Mouse (Mus musculus) duodenum, adult 2 months (tissue): ENCODE data around the gene Tmem102. TPM values are rescaled to one million over a fixed set of nuclear protein-coding genes. Genes with fewer than 3 reads are reported as not detected.

ENCODE experiments used
- polyA plus RNA-seq: library from polyadenylated mRNA; depleted of rRNA; stranded (reverse); fragments of >200 nt; gene quantifications from 2 replicates; pipeline ENCODE4 v1.2.3, GENCODE M21; 2012; ENCODE audit warnings: low replicate concordance; rRNA removed

Tmem102 gene
- polyA plus RNA-seq, result 44.7 and 80.5 TPM in 2 replicates

GRCm38 (mm10) chr11:69804972-69805909 is at the start of gene Tmem102:
Tmem102 (minus strand) TSS chr11:69805624.

GRCm38 (mm10) chr11:69846198-69846680 is 40.8 kb upstream of the Tmem102 start, which contains the start of gene Plscr3:
Plscr3 (plus strand) TSS chr11:69846376.

DNA sequence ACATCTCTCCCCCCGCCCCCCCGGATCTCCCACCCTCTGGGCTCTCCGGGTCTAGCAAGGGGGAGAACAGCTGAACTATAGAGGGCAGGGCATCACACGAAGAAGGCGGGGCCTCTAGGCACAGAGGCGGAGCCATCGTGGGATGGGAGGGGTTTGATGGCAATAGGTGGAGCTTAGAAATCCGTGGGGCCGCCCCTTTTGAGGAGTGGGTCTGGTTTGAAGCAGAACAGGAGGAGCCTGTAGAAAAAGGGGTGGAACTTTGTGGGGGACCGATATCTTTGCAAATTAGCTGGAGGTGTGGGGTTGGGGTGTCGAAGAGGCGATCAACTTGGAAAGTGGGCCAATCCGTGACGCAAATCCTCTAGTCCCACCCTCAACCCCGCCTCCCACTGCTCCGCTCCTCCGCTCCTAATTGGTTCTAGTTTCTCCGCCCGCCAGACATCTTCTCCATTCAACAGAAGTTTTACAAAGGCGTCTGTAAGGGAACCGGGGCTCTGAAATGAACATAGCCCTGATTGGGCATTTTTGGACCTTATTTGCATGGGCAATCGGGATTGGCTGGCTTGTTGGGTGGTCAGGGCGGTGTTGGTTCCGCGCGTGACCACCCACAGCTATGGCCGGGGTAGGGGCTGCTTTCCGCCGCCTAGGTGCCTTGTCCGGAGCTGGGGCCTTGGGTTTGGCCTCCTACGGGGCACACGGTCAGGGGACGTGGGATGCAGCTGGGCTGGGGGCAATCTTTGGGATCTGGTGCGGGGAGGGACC is 32.7 kb upstream of the Tmem102 start, which contains the start of gene Tmem256:
Gene Tmem256 (plus strand): TSS at position 563 of the 762 bp plus-strand sequence.

DNA sequence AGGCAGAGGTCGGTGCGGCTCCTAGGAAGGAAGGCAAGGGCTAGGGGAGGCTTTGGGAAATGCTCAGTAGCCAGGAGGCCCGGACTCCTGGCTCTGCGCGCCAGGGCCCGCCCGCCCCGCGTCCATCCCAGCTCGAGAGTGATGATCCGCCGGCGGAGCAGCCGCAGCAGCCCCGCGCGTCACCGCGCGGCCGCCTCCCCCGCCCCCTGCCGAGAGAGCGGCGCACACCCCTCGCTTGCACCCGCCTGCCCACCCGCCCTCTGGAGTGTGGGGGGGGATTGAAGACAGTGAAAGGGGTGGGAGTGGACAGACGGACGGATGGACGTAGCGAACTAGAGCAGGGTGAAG is 32.2 kb upstream of the Tmem102 start, which contains the start of gene Nlgn2:
Gene Nlgn2 (minus strand): TSS at position 181 of the 348 bp plus-strand sequence.

GRCm38 (mm10) chr11:69822080-69822479 is 16.7 kb upstream of the Tmem102 start, which contains the start of gene Spem1:
Spem1 (minus strand) TSS chr11:69822180.

GRCm38 (mm10) chr11:69818365-69818764 is 12.9 kb upstream of the Tmem102 start, which contains the start of gene Spem2:
Spem2 (minus strand) TSS chr11:69818465.

DNA sequence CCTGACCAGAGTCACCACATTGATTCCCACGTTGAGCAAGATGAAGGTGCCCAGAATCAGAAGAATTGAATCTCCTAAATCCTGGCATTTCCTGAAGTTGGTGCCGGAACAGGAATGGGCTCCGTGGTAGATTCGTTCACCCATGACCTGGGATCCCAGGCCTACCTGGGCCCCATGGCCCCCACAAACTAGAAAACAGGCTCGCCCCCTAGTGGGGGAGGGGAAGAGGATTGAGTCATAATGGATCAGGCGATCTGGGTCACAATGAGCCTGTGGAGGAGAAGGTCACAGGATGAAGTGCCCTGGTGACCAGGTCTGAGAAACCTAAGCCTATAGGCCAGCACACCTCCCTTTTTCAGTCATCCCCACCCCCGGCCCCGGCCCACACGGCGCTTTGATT is 9.7 kb upstream of the Tmem102 start, which contains the start of gene Gm39566:
Gene Gm39566 (minus strand): TSS at position 144 of the 400 bp plus-strand sequence.

GRCm38 (mm10) chr11:69801379-69801977 is 3.9 kb downstream of the Tmem102 start, which contains the start of gene Fgf11:
Fgf11 (minus strand) TSS chr11:69801857.

GRCm38 (mm10) chr11:69795168-69795982 is 10.0 kb downstream of the Tmem102 start, which contains the start of gene Chrnb1:
Chrnb1 (minus strand) TSS chr11:69795943.

GRCm38 (mm10) chr11:69765221-69766125 is 40.0 kb downstream of the Tmem102 start, which contains the start of gene Zbtb4:
Zbtb4 (plus strand) TSS chr11:69765912.

GRCm38 (mm10) chr11:69761868-69762267 is 43.6 kb downstream of the Tmem102 start, which contains the start of gene Slc35g3:
Slc35g3 (minus strand) TSS chr11:69761968.

GRCm38 (mm10) chr11:69758478-69758970 is 46.9 kb downstream of the Tmem102 start, which contains the start of gene Polr2a:
Polr2a (minus strand) TSS chr11:69758637.

Other genes starting within 250 kb of the Tmem102 start
- 1.4 and 1.6 TPM in 2 replicates for gene Efnb3, start 245.4 kb downstream of the Tmem102 start, polyA plus RNA-seq
- gene Wrap53, start 225.4 kb downstream of the Tmem102 start, polyA plus RNA-seq, result 20.1 and 31.7 TPM in 2 replicates
- gene Trp53, start 225.3 kb downstream of the Tmem102 start, polyA plus RNA-seq, result 44.5 and 49.2 TPM in 2 replicates
- 3.0 and 5.0 TPM in 2 replicates for gene Atp1b2, start 199.7 kb downstream of the Tmem102 start, polyA plus RNA-seq
- gene Shbg, start 187.7 kb downstream of the Tmem102 start, polyA plus RNA-seq, result not detected in 2 replicates
- 1.4 TPM in 2 replicates for gene Sat2, start 183.6 kb downstream of the Tmem102 start, polyA plus RNA-seq
- gene Fxr2, start 172.6 kb downstream of the Tmem102 start, polyA plus RNA-seq, result 37.9 and 40.8 TPM in 2 replicates
- 0.26 TPM in 1 of 2 replicates, not detected in the other for gene Sox15, start 150.3 kb downstream of the Tmem102 start, polyA plus RNA-seq
- 184 and 214 TPM in 2 replicates for gene Mpdu1, start 143.0 kb downstream of the Tmem102 start, polyA plus RNA-seq
- gene Cd68, start 139.5 kb downstream of the Tmem102 start, polyA plus RNA-seq, result 20.5 and 25.2 TPM in 2 replicates
- 71.8 and 97.2 TPM in 2 replicates for gene Eif4a1, start 133.2 kb downstream of the Tmem102 start, polyA plus RNA-seq
- 15.6 and 17.3 TPM in 2 replicates for gene Senp3, start 123.5 kb downstream of the Tmem102 start, polyA plus RNA-seq
- gene Tnfsf13, start 119.8 kb downstream of the Tmem102 start, polyA plus RNA-seq, result 11.1 and 13.6 TPM in 2 replicates
- 17.8 and 19.2 TPM in 2 replicates for gene Tnfsf12, start 109.8 kb downstream of the Tmem102 start, polyA plus RNA-seq
- gene Tnfsfm13, start 109.5 kb downstream of the Tmem102 start, polyA plus RNA-seq, result 3.7 and 4.7 TPM in 2 replicates
- gene Polr2a, start 47.0 kb downstream of the Tmem102 start, polyA plus RNA-seq, result 22.0 and 29.9 TPM in 2 replicates
- 0.13 TPM in 1 of 2 replicates, not detected in the other for gene Slc35g3, start 43.7 kb downstream of the Tmem102 start, polyA plus RNA-seq
- 7.0 and 19.2 TPM in 2 replicates for gene Zbtb4, start 39.7 kb downstream of the Tmem102 start, polyA plus RNA-seq
- gene Chrnb1, start 9.7 kb downstream of the Tmem102 start, polyA plus RNA-seq, result 3.8 and 6.8 TPM in 2 replicates
- gene Fgf11, start 3.8 kb downstream of the Tmem102 start, polyA plus RNA-seq, result 2.7 and 6.1 TPM in 2 replicates
- not detected in 2 replicates for gene Gm39566, start 9.7 kb upstream of the Tmem102 start, polyA plus RNA-seq
- gene Spem2, start 12.8 kb upstream of the Tmem102 start, polyA plus RNA-seq, result not detected in 2 replicates
- gene Spem1, start 16.6 kb upstream of the Tmem102 start, polyA plus RNA-seq, result 0.09 and 0.13 TPM in 2 replicates
- gene Nlgn2, start 32.2 kb upstream of the Tmem102 start, polyA plus RNA-seq, result 6.9 and 15.5 TPM in 2 replicates
- 102 and 130 TPM in 2 replicates for gene Tmem256, start 32.9 kb upstream of the Tmem102 start, polyA plus RNA-seq
- 39.3 and 58.9 TPM in 2 replicates for gene Plscr3, start 40.8 kb upstream of the Tmem102 start, polyA plus RNA-seq
- gene Tnk1, start 53.1 kb upstream of the Tmem102 start, polyA plus RNA-seq, result 34.8 and 47.5 TPM in 2 replicates
- gene Tmem95, start 72.4 kb upstream of the Tmem102 start, polyA plus RNA-seq, result not detected in 2 replicates
- gene Kctd11, start 75.8 kb upstream of the Tmem102 start, polyA plus RNA-seq, result 2.0 and 2.3 TPM in 2 replicates
- gene Acap1, start 89.9 kb upstream of the Tmem102 start, polyA plus RNA-seq, result 7.4 and 13.8 TPM in 2 replicates
- gene 2810408A11Rik, start 95.4 kb upstream of the Tmem102 start, polyA plus RNA-seq, result 2.1 and 3.0 TPM in 2 replicates
- gene Neurl4, start 95.4 kb upstream of the Tmem102 start, polyA plus RNA-seq, result 20.1 and 23.0 TPM in 2 replicates
- gene Gps2, start 108.3 kb upstream of the Tmem102 start, polyA plus RNA-seq, result 106 and 110 TPM in 2 replicates
- gene Eif5a, start 116.3 kb upstream of the Tmem102 start, polyA plus RNA-seq, result 196 and 222 TPM in 2 replicates
- gene Ybx2, start 130.2 kb upstream of the Tmem102 start, polyA plus RNA-seq, result 10.8 and 28.6 TPM in 2 replicates
- gene Slc2a4, start 142.6 kb upstream of the Tmem102 start, polyA plus RNA-seq, result 15.5 and 23.7 TPM in 2 replicates
- 294 and 1,474 TPM in 2 replicates for gene Cldn7, start 159.2 kb upstream of the Tmem102 start, polyA plus RNA-seq
- 85.4 and 132 TPM in 2 replicates for gene Ctdnep1, start 175.5 kb upstream of the Tmem102 start, polyA plus RNA-seq
- gene Elp5, start 176.9 kb upstream of the Tmem102 start, polyA plus RNA-seq, result 38.1 and 39.2 TPM in 2 replicates
- gene Gabarap, start 185.5 kb upstream of the Tmem102 start, polyA plus RNA-seq, result 200 and 478 TPM in 2 replicates
- gene Phf23, start 190.2 kb upstream of the Tmem102 start, polyA plus RNA-seq, result 8.8 and 9.4 TPM in 2 replicates
- 5.5 and 7.4 TPM in 2 replicates for gene Dvl2, start 195.0 kb upstream of the Tmem102 start, polyA plus RNA-seq
- gene Acadvl, start 209.8 kb upstream of the Tmem102 start, polyA plus RNA-seq, result 124 and 125 TPM in 2 replicates
- gene Dlg4, start 211.3 kb upstream of the Tmem102 start, polyA plus RNA-seq, result 5.2 and 5.7 TPM in 2 replicates
- gene Asgr1, start 248.5 kb upstream of the Tmem102 start, polyA plus RNA-seq, result 0.49 TPM in 1 of 2 replicates, not detected in the other